Mouse (Mus musculus): ENCODE results near the gene Def8.
"Not testable (repeated sequence)": the region's sequence is repeated elsewhere in the genome, so short reads cannot be mapped to it uniquely, and the experiment has no call there.

Def8 gene

DNA sequence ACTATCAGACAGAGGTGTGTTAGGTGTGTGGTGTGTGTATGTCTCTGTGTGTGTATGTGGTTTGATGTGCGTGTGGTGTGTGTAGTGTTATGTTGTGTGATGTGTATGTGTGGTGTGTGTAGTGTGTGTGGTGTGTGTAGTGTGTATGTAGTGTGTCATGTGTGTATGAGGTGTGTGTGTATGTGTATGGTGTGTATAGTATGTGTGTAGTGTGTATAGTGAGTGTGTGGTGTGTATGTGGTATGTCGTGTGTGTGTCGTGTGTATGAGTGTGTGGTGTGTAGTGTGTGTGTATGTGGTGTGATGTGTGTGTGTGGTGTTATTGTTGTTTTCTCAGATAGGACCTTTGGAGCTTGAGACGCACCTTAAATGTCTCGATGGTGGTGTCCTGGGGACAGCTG is 19.0 kb downstream of the Def8 start:
- no peak for DNase-seq

DNA sequence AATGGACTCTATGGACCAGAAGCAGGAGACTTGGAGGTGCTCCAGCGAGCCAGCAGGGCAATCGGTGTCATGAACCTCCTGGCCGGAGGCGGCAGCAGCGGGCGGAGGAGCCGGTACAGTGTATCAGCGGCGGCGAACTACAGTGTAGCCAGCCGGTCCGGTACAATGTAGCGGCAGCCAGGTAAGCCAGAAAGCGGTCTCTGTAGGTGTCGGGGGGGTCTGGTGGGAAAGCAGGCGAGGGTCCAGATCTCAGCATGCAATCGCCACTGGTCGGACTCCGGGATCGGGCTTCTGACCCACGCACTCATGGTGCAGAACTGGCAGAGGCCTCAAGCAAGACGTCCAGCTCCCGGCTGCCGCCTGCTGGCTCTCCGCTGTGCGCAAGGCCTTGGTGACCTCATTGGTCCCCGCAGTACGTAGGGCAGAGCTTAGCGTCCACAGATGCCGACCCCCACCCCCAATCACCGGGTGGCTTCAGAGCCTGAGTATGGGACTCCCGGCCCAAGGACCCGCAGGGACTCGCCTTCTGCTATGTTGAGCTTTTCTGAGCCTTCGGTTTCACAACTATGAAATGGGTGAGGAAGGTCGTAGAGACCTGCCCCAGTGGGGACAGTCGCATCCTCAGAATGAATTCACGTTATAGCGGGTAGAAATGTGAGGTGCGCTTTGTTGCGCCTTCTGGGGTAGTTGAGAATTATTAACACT is 19.7 kb downstream of the Def8 start:
- peak; percentile 80 to 84 for DNase-seq

DNA sequence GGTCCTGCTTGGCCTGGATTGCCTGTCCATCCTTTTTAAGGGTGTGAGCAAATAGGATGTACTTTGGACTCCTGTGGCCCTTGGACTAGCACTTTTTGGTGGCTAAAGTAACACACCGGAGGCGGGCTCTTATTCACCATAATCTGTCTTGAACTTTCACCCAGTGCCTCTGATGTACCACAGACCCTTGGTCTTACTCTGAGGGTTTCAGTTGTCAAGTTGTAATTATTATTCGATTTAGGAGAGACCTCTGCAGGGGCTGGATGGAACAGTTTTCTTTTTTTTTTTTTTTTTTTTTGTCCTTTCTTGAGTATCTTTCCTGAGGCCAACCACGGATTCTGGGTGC is 20.2 kb downstream of the Def8 start:
- no peak for DNase-seq

DNA sequence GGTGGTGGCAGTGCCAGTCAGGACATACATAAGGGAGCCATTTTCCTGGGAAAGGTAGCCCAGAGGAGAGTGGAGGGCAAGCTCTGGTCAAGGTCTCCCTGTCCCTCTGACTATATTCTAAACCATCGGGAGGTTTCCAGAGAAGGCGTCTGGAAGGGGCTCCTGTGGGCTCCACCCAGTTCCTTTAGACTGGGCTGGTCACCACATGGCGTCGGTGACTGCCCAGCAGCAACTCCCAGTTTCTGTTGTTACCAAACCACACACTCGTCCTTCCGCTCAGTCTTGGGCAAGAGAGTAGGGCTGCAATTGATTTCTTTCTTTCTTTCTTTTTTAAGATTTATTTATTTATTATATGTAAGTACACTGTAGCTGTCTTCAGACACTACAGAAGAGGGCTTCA is 20.8 kb downstream of the Def8 start:
- DNase-seq, result no peak

DNA sequence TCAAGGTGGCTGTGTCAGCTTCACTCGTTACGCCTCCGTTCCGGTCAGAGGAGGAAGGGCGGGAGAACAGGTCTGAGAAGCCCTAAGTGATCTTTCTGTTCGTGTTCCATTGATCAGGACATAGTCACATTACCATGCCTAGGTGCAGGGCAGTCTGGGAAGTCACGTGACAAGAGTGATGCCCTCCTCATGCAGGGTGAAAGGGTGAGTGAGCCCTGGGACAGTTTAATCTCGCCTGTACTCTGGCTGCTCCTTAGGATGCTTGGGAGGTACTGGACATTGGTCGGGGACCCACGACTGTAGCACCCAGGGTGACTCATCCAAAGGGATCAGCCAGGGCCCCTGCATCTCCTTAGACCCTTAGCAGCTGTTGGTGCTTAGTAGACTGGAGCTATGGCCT is 22.7 kb downstream of the Def8 start:
- no peak for DNase-seq

DNA sequence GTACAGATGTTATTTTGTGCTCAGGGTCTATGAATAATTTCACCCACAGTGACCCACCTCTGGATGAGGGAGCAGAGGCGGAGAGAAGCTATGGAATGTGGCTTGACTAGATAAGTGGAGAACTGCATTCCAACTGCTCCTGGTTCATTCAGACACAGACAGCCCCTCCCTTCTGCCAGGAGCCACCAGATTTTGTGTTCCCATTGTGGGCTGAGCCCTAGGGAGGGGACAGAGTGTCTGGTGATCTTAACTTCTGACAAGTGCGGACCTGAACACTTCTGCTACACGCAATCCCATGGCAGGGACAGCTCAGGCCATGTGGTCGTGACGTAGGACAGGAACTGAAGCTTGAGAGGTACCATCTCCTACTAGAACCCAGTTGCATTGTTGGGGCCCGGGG is 23.5 kb downstream of the Def8 start:
- no peak for DNase-seq

DNA sequence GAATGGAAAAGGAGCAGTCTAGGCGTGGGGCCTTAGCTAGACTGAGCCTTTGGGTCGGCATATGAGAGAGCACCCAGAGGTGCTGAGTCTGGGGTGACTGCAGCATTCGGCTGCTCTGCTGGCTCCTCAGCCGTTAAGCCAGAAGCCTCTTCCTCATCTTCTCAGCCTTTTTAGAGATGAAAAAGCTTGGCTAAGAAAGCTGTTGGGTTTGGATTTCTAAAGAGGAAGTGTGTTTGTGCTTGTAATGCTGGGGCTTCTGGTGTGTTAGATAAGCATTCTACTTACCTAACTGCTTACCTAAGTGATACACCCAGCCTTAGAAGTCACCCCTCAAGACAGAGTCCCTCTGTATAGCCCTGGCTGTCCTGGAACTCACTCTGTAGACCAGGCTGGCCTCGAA is 27.5 kb downstream of the Def8 start:
- no peak for DNase-seq

DNA sequence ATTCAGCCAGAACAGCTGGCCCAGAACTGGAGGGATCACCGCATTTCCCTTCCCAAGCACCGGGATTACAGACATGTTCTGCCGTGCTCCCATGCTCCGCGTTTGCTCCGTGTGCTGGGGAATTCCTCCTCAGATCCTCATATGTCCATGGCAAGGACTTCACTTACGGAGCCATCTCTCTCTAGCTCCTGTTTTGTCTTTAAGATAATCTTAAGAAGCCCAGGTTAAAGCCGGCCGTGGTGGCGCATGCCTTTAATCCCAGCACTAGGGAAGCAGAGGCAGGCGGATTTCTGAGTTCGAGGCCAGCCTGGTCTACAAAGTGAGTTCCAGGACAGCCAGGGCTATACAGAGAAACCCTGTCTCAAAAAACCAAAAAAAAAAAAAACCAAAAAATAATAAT is 28.4 kb downstream of the Def8 start:
- DNase-seq, result not testable (repeated sequence)

DNA sequence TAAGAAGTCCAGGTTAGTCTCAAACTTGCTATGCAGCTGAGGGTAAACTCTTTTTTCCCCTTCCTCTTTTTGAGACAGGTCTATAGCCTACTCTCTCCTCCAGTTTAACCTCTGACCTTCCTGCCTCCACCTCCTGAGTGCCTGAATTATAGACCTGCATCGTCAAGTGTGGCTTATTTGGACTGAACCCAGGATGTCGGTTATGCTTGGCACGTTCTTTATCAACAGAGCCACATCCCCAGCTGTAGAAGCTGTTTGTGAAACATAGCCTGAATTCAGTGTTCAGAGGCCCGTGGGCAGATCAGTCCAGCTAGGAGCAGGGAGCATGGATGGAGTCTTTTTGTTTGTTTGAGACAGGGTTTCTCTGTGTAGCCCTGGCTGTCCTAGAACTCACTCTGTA is 28.8 kb downstream of the Def8 start:
- DNase-seq, result no peak

DNA sequence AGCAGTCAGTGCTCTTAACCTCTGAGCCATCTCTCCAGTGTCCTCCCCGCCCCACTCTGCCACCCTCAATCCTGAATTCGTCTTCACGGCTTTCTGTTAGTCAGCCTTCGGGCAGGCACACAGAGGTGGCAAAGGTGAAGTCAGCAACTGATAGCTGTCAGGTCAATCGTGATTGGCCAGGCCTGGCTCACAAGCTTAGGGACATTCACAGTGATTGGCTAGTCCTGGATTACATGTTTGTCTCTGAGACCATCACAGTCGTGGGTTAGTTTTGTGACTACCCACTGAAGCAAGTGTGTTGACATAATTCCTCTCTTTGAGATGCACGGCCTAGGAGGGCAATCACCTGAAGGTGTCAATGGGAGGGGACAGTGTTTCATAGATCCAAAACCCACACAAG is 30.0 kb downstream of the Def8 start:
- no peak for DNase-seq

DNA sequence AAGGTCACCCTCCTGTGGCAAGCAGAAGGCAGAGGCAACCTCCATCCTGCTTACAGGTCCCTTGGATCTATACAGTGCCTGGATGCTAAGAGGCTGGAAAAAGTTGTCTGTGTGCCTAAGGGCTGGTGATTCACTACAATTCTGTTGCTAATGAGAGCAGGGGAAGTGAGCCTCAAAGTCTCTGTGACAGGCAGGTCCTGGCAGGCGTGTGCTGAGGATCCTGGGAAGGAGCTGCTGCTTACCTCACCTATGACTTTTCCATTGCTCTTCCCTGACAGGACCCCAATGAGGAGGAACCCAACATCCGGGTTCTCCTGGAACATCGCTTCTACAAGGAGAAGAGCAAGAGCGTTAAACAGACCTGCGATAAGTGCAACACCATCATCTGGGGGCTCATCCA is 30.6 kb downstream of the Def8 start:
- no peak for DNase-seq

DNA sequence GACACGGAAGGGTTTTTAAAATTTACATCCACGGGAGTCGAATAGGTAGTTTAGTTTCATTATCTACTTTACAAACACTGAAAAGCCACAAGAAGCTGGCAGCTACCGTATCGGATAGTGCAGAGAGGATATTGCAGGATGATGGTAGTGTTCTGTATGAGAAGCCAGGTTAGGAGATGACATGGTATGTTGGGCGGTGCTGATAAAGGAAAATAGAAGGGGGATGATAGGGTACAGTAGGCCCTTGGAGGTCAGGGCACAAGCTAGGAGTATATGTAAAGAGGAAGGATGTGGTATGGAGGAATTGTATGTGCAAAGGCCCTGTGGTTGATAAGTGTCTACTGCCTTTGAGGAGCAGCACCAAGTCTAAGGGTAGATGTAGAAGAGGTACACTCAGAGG is 31.2 kb downstream of the Def8 start:
- DNase-seq, result no peak

DNA sequence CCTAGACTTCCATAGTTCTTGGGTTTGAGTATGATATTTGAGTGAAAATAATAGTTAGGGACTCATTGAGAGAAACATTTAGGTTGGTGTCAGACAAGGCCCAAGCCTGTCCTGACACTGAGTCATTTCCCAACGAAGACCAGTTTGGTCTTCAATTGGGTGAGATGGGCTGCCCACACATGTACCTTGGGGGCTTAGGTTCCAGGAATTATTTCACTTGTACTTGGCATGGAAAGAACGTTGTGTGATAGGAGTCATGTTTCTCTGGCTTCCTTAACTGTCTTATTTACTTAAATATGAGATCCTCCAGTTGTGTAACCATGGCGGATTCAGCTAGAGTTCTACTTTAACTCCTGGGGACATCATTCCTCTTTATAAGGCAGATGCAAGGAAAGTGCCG is 40.3 kb downstream of the Def8 start:
- no peak for DNase-seq

DNA sequence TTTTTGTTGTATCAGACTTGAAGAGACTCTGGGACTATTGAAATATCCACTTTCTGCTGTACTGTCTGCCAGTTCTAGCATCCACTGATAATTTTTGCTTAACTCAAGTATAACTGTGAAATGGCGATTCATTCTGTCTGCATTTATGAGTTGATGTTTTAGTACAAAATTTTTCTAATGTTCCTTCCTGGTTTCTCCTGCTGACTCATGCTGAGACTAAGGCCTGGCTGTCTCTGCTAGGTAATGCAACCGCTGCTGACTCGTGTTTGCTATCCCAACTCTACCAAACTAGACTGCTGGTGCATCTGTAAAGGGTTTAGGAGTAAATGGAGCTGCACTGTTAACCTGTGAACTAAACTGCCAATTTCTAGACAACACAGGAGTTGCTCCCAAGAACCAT is 44.1 kb downstream of the Def8 start:
- DNase-seq, result no peak

DNA sequence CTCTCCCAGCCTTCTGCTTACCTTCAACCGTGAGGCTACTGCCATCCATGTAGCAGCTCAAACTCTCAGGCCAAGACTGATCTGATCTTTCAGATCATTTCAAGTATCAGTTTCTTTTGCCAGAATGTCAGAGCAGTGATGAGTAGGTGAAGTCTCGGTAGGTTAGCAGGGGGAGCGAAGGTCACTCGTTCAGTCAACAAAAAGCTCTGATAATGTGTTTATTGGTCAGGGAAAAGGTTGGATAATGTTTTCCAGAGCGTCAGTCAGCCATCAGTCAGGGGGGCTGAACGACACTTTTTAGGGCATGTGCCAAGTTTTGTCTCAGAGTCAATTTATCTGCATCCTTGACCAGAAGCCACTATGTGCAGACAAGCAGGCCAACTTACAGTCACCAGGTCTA is 49.7 kb downstream of the Def8 start:
- DNase-seq, result not testable (repeated sequence)

DNA sequence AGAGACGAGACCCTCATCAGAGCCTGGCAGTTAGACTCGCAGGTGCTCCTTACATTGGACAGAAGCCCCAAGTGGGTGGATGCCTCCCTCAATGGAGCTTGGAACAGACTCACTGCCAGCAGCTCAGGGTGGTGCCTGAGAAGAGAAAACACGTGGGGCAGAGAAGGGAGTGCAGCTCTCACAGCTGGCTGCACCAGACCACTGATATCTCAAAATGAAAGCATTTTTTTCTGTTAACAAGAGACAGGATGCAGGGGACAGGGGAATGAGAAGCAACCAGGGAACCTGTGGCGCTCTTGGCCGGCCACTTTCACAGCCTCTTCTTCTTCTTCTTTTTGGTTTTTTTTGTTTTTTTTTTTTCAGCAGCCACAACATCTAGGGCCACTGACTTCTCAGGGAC is 51.2 kb downstream of the Def8 start:
- DNase-seq, result not testable (repeated sequence)

DNA sequence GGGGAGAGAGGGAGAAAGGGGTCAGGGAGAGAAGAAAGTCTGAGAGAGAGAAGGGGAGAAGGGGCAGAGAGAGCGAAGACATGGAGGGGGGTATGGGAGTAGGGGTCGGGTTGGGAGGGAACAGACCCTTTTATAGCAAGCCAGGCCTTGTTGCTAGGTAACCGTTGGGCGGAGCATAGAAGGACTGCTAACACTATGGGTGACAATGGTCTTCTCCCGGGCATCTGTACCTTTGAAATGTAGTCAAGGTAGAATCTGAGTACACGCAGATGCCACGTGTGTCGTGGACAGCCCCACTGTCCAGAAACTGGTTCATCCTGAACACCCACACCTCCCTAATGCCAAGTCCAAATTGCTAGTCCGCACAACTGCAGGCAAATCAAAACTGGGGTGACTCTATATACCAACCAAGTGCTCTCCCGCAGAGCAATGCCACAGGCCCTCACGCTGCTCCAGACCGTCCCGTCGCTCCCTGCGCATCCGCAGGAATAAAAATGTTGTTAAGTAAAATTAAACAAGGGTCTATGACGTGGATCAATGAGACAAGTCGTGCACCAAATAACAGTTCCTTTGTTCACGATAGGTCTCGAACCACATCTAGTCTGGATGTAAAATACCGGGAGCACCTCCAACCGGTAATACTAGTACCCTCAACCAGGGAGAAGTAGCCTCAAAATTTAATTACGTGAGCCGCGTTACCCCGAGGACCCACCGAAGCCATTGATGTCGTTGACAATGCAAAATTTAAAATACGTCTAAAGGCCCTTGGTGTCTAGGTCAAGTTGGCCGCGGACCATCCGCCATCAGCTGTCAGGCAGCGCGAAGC is 53.8 kb downstream of the Def8 start:
- no peak for DNase-seq

DNA sequence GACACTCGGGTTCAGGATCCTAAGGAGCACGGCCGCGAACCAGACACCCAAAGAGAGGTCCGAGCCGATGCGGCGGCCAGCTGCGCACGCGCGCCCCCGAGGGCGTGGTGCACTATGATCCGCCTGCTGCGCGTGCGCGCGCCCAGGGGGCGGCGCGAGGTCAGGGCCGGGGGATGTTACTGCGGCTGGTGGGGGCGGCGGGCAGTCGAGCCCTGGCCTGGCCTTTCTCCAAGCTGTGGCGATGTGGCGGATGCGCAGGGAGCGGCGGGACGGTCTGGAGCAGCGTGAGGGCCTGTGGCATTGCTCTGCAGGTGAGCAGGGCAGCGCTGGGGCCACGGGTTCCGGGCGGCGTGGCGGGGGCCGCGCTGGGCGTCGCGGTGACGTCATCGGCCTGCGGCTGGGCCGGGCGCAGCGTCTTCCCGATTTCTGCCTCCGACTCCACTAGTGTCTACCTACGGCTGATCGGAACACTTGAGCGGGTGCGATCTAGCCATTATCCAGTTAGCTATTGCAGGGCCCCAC is 54.5 kb downstream of the Def8 start, which contains the start of gene Afg3l1:
Gene Afg3l1 (plus strand): TSS at position 167 of the 522 bp plus-strand sequence.
- peak; percentile 82 to 85 for DNase-seq

DNA sequence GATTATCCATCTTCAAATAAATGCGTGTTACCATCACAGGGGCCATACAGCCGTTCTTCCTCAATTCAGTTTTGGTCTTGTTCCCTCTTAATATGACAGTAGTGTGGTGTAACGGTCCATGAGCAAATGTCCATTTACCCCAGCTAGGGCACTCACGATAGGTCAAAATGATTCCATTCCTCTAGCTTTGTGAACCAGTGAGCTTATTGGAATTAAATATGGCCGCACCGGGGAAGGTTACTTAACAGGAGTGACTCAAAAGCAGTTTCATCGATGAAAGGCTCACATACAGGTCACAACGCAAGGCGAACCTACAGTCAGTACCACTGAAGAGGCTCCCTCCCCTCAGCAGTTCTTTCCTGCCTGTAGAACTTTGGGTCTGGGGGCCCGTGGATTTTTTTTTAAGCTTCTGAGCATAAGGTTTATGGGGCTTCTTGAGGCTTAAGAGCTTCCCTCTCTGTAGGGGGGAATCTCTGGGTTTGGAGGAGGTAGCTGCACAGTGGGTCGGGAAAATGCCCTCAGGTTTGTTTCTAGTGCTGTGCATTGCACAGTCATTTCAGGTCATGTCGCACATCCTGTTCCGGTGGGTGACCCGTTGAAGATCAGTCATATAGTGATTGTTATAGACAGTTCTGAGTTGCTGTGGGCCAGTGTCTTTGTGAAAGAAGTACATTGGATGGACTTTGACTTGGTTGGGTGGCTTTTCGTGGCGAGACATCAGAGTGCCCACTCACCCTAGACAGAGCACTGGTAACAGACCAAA is 55.3 kb downstream of the Def8 start:
- DNase-seq, result no peak

DNA sequence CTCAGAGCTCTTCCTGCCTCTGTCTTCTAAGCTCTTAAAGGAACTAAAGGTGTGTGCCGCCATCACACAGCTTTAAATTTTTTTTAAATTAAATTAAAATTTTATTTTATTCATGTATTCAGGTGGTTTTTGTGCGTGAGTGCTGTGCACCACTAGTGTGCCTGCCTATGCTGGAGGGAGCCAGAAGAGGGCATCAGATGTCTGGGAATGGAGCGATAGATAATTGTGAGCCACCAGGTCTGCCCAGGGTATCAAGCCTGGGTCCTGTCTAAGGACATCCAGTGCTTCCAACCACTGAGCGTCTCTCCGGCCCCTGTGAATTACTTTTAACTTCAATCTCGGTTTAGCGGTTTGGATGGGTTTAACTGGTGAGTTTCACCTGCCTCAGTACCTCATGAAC is 59.3 kb downstream of the Def8 start:
- DNase-seq, result no peak

DNA sequence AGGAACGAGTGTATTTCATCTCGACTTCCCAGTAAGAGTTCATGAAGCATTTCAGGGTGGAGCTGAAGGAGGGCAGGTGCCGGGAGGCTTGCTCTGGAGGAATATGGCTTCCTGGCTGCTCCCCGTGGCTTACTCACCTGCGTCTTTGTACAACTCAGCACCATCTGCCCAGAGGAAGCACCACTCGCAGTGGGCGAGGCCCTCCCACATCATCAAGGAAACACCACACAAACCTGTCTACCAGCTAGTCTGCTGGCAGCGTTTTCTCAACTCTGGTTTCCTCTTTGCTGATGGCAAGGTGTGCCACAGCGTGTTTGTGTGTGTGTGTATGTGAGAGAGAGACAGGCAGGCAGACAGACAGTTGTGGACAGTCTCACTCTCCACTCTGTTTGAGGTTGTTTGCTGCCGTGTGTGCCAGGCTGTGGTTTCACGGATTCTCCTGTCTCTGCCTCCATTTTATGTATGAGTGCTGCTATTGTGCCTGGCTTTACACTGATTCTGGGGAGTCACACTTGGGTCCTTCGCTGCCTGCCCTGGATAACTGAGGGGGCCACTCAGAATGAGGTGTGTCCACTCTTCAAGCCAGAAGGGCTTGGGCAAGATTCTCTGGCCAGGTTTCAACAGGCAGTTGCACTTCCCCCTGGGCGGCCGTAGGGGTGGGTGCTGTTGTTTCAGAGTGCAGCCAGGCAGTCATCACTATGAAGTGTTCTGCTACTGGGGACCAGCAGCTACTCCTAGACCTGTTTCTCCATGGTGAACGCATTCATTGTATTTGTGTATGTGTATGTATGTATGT is 68.2 kb downstream of the Def8 start:
- DNase-seq, result no peak

DNA sequence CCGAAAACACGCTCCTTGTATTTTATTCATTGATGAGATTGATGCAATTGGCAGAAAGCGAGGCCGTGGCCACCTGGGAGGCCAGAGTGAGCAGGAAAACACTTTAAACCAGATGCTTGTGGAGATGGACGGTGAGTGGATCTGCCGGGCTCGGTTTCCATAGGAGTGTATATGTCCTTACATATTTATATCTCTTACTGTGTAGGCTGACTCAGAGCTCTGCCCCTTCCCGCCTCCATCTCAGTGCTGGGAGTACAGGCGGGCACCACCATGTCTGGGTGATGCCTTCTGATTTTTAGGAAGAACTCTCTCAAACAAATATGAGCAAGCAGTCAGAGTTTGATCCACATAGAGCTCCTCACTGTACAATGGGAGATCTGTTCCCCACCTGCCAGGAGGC is 69.6 kb downstream of the Def8 start:
- no peak for DNase-seq

DNA sequence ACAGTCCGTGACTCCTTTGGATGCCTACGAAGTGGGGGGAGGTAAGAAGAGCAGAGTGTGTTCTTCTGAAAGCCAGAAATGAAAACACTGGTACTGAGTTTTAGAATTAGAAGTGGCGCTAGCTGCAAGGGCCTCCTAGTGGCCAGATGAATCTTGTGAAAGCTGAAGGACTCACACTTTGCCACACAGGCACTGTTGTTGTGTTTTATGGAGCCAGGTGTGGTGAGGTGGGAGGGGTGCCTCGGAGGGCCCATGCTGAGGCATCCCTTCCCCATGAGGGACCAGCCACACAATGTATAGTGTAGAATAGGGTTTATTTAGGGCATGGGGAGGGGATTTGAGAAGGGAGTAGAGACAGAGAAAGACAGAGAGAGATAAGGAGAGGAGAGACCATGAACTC is 74.4 kb downstream of the Def8 start:
- no peak for DNase-seq

Data from thymus, adult 18-20 months (tissue).